Mouse (Mus musculus): ENCODE measurements around the gene Adgrf3.
"Not testable (repeated sequence)": the region's sequence is repeated elsewhere in the genome, so short reads cannot be mapped to it uniquely, and the experiment has no call there.

Gene Adgrf3

GRCm38 (mm10) chr5:30205493-30205892 lies at the start of gene Adgrf3:
Gene Adgrf3, minus strand, starts transcription at chr5:30205722.
- DNase-seq = no peak

DNA sequence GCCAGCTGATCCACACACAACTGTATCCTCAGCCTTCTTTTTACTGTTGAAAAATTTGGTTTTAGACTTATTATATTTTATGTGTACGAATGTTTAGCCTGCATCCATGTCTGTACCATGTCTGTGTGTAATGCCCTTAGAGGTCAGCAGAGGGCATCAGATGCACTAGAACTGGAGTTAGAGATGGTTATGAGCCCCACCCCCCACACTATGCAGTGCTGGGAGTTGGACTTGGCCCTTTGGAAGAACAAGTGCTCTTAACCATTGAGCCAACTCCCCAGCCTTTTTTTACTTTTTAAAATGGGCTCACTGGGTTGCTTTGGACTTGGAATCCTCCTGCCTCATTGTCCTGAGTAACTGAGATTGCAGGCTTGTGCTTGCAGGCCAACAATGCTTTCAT lies 42.1 kb upstream of the Adgrf3 start:
- peak; percentile 3 to 17 for DNase-seq

DNA sequence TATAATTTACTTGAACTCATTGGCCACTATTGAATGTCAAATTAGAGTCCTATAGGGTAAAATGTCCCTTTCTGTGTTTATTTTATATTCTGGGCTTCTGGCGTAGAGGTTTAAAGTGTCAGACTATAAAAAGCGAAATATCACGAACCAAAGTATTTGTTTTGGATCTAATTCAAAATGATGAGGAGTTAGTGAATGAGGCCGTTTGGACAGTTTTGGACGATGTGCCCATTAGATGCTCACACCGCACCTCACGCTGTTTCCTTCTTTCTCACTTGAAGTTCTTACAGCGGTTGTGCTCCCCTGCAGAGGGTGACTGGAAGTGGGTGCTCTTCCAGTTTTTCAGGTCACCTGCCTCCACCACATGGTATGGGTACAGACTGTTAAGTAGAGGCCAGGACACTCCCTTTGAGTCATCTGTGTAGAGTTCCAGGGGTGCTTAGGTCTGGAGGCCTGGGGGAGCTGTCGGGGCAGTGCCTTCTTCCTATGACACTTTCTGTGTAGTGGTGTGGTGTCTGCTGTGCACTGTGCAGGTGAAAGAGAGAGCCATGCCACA lies 40.4 kb upstream of the Adgrf3 start:
- no peak for DNase-seq

DNA sequence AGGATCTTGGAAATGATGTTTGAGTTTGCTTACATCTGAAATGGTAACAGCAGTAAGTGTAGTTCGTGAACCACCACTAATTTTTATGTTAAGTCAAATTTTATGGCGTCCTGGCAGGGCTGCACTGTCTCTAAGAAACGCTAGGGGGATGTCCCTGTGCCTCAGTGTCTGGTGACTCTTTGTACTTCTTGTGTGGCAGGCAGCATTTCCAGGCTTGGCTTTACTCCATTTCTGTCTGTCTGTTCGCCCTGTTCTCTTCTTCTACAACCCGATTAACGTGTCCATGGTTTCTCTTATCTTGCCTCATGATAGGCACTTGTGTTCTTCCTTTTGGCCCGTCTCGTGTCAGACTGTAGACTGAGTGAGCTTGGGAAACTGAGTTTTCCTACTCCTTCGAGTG lies 38.2 kb upstream of the Adgrf3 start:
- DNase-seq = peak in 1 of 2 experiments; percentile 2

DNA sequence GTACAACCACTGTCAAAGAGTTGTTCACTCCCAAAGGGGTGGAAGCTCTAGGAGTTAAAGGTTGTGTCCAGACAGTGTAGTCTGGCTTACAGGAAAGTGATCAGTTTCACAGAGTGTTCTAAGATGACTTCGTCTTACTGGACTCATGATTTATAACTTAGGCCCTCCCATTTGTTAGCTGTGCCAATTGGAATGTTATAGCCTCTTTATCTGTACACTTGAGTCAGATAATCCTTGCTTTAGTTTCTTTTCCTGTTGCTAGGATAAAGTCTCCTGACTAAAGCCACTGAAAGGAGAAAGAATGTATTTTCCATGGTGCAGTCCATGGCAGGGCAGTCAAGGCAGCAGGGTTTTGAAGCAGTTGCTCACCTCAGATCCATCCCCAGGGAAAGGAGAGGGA lies 36.9 kb upstream of the Adgrf3 start:
- no peak for DNase-seq

DNA sequence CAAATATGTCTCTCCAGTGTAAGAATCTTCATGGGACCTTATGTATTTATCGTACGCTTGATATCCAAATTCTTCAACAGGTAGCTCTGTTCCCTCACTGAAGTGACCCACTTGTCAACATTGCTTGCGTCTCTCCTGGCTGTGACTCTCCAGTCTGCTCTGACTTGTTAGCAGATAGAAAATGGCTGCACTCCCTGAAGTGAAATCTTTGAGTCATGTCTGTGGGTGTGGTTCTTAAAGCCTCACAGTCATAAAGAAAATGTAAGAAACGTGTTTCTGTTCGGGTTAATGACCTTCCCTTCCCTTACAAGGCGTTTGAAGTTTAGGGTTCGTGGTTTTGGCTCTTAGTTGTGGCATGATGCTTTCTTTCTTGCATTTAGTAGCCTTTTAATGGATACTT lies 35.0 kb upstream of the Adgrf3 start:
- DNase-seq = no peak

DNA sequence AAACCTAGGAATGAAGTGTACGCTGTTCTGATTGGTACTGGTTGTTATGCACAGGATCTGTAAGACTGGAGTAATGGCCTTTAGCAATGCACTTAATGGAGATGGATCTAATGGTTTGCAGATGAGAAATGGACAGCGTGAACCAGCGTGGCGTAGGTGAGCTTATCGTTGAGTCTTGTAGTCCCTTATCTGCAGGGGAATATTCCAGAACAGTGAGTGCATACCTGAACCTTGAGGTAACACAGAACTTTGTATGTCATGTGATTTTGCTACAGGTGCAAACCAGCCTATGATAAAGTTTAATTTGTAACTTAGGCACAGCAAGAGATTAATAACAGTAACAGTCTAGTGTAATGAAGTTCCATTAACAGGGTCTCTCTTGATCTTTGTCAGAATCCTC lies 33.0 kb upstream of the Adgrf3 start:
- DNase-seq = no peak

DNA sequence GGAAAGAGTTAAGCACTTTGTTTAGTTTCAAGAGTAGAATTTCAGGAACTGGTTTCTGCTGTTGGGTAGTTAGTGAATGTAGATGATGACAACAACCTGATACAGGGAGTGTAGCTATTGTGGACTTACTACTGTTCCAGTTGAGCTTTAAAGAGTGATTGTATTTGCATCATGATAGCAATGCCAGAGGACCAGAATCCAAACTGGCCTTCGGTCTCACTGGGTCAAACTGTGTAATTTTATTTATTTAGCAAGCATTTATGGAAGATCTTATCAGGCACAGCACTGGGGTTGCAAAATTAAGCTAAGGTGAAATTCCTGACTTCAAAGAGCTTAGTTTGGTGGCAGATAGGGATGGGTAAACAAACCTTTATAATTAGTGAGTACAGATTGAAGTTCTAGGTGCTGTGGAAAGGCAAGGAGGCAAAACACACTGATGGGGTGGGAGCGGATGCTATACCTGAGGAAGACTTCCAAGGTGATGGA lies 30.2 kb upstream of the Adgrf3 start:
- no peak for DNase-seq

GRCm38 (mm10) chr5:30233979-30234378 lies 28.5 kb upstream of the Adgrf3 start:
- no peak for DNase-seq

DNA sequence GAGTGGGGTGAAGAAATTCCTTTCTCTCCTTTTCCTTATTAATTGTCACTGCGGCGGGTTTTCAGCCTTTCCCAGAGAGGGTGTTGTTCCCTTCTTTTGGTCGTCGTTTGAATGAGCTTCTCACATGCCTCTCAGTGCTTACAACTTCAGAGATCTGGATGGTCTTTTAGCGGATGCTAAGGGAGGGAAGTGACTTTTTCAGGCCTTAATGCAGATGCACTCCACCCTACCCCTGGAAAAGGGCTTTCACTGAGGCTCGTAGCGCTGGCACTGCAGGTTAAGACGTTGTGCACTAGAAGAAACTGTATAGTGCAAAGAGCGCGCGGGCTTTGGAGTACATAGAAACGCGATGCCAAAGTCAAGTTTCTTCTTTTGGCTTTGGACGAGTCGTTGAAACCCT lies 27.5 kb upstream of the Adgrf3 start:
- peak; percentile 21 to 24 for DNase-seq

- DNase-seq = peak; percentile 99 to 100
These were observed 26.9 kb upstream of the Adgrf3 start, which contains the start of gene Selenoi for GRCm38 (mm10) chr5:30232271-30232971. Gene Selenoi, plus strand, starts transcription at chr5:30232581.

GRCm38 (mm10) chr5:30231891-30232270 lies 26.4 kb upstream of the Adgrf3 start:
- DNase-seq = no peak

- peak; percentile 52 to 56 for DNase-seq
These were observed 25.4 kb upstream of the Adgrf3 start for GRCm38 (mm10) chr5:30230901-30231300.

DNA sequence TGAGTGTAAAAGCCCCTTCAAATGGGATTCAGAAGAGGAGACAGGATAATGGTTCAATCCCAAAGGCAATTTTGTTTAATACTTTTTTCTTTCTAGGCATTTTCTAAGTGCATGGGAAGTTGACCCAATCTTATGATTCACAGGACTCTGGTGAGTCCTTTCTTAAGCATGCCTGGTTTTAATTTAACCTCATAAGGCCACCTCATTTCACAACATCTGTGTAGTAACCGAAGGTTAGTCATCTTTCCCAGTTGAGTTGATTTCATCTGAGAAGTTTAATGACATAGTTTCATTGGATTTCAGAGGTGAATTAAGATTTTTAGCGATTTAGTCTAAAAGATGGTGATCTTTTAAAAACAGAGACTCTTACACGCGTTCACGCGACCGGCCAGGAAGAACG lies 17.2 kb upstream of the Adgrf3 start:
- DNase-seq = no peak

GRCm38 (mm10) chr5:30220666-30221065 lies 15.1 kb upstream of the Adgrf3 start:
- DNase-seq = no peak

DNA sequence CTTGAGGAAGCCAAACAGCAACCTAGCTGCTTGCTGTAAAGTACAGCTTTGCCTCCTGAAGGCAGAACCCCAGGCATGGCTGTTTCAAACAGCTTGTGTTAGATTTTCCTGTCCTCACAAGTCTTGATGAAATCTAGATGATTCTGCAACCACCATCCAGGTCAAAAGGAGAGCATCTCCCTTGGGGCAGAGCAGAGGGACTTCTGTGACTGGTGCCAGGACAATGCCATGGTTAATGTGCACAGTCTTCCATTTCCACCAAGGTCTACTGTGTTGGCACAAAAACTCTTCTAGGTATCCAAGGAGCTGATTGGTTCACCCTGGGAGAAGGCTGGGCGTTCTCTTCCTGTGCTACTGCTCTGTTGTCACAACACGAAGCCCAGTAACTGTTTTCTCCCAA lies 14.2 kb upstream of the Adgrf3 start:
- no peak for DNase-seq

GRCm38 (mm10) chr5:30215970-30216369 lies 10.4 kb upstream of the Adgrf3 start:
- no peak for DNase-seq

DNA sequence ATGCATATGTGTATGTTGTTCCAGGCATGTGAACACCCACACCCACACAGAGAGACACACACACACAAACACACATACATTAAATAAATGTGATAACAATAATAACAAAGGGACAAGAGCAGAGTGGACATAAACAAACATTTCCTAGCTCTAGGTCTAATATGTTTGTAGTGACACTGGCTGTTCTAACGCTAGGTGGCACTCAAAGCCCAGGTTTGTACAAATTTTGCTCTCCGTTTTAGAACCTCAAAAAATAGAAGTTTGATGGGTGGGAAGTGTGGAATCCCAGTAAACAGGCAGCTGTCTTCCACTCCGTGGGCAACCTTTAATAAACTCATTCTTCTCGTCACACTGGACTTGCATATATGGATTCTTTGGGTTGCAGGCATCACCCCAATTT lies 9.4 kb upstream of the Adgrf3 start:
- DNase-seq = peak; percentile 66 to 69

DNA sequence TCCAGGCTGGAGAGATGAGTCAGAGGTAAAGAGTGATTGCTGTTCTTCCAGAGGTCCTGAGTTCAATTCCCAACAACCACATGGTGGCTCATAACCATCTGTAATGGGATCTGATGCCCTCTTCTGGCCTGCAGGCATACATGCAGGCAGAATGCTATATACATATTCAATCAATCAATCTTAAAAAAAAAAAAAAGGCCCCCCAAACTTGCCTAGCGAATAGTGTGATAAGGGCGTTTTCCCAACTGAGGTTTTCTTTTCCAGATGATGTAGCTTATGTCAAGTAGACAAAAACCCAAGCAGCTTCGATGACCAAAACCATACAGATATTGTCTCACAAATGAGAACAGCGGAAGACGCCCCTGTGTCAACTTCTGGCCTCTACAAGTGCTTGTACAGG lies 5.2 kb upstream of the Adgrf3 start:
- DNase-seq = not testable (repeated sequence)

- DNase-seq = peak; percentile 48 to 52
These were observed 1.8 kb upstream of the Adgrf3 start for GRCm38 (mm10) chr5:30207276-30207675.

DNA sequence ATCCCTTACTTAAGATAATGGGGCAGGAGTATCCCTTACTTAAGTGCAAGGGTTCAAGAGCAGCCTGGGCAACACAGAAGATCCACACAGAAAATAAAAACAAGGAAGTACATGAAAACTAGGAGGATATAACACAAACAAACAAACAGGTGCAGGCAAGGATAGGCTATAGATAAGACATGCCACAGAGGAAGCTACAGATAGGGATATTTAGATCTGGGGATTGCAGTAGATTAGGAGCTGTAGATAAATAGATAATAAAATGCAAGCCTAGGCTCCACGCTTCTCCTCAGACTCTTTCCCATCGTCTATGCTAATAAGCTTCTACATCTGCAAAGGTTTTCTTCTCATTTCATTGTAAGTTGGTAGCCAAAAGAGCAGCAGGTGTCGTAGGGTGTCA lies 488 bp downstream of the Adgrf3 start:
- DNase-seq = no peak

DNA sequence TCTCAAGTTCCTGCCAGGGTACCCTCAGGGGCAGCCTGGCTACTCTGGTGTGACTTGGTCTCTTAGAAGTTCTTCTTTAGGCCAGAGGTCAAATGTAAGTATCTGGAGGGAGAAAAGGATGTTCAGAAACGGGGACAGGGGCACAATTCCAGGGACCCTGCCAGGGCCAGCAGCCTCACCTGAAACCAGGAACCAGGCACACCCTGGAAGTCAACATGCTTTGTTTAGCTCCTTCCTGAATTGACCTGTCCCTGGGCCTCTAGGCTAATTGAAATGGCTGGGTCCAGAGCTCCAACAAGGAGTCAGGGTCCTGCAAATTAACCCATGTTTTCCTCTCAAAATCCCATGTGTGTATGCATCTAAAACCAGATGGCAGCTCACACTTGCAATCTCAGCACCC lies 1.1 kb downstream of the Adgrf3 start:
- DNase-seq = no peak

DNA sequence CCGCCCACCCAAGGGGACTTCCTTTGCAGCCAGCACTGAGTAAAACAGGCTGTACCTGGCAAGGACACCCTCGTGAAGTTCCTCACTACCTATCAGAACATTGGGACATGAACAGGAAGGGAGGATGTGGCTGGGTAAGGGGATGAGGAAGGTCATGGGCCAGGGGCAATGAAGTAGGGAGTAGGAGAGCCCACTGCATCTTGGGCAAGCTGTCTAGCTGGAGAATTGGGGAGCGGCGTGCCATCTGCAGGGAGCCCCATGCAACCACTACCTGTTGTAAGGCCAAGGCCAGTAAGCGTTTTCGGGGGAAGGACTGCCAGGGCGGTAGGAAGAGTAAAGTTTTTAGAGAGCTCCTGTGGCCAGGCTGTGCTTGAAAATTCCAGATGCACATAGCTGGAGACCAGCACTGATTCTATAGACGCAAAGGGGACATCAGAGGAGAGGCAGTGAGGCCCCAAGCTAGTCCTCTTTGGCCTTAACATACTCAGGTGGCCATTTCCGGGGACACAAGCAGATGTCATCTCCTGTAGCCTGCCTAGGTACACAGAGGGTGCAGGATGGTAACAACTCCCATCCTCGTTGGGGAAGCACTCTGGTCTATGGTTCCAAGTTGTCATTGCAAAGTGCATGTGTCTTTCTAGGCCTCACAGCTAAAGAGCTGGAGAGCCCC lies 2.2 kb downstream of the Adgrf3 start:
- DNase-seq = no peak

DNA sequence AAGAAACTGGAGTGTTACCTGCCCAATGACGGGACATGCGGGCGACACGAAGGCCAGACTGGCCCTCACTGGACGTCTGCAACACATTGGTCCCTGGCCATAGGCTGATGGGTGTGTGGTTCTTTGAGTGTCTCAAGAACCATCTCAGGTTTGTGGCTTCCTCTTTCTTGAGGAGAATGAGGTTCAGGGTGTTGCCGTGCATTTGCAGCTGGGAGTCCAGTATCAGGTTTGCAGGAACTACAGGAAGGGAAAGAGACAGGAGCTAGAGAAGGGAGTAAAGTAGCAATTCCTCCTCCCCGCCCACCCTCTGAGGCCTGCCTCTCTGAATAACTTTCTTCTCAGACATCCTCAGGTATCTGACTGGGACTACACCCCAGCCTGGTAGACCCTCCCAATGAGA lies 3.3 kb downstream of the Adgrf3 start:
- no peak for DNase-seq
